Mouse (Mus musculus): ENCODE data around the gene Cdh4.

DNA sequence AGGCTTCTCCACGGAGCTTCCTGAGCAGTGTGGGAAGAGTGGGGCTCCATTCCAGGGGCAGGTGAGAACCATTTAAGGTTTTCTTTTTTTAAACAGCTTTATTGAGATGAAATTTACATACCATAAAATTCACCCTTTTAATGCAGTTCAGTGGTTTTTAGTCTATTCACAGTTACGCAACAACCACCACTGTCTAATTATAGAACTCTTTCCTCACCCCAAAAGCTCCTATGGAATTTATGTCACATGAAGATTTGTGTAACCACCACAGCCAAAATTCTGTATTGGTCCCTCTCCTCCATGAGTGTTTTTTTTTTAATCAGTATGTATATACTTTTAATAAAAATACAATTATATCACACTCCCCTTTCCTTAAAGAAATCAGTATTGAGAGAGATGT lies 144.8 kb downstream of the Cdh4 start:
- no peak for TF ChIP-seq CTCF (IDR thresholded peaks at IDR 0.05; ENCODE audit: low read depth)
- TF ChIP-seq EP300 (IDR thresholded peaks at IDR 0.05; ENCODE audit: low read depth) = no peak
